8 mouse cellular contexts compared by ENCODE assay signal in genomic region chr17:85454419-85454983, GRCm38 (mm10).
DNase-seq lines count a peak whose midpoint lies in the region; ATAC-seq and TF ChIP-seq lines count a peak whose summit lies in the region.

No protein-coding gene starts in this region.

- H3K36me3 ChIP-seq in ES-E14 (ENCODE audit: control insufficient read depth, insufficient read depth, low read length, poor library complexity, severe bottlenecking), result no peaks in the 10 kb centered on the region
- H3K36me3 ChIP-seq in heart, embryonic 10.5 days, result no peaks in the 10 kb centered on the region
- H3K36me3 ChIP-seq in limb, embryonic 13.5 days, result no peaks in the 10 kb centered on the region

- in situ Hi-C loops in ES-E14 (cut with MboI; ENCODE audit: low sequenced_read_pairs in 2 of 2, unreplicated experiment in 2 of 2), result no loop called here

- intact Hi-C loops in gastrocnemius, adult 2 months (cut with DNase I), result no loop called here

- 2% methylated on average over 23 of the region's 23 CpGs for WGBS in heart, embryonic 10.5 days
- 2% methylated on average over 23 of the region's 23 CpGs for WGBS in limb, embryonic 13.5 days

- H3K9ac ChIP-seq in ES-E14 (ENCODE audit: insufficient read depth, low read depth, low read length, poor library complexity, severe bottlenecking), result no peak overlapping the region; the same call in 1 of the 2 replicates
- H3K9ac ChIP-seq in limb, embryonic 13.5 days, result no peak overlapping the region

- H3K4me3 ChIP-seq in gastrocnemius, adult 2 months, result peak overlapping the region; percentile 39
- H3K4me3 ChIP-seq in ES-E14 (ENCODE audit: insufficient read depth in 1 of 2, low read depth in 1 of 2, low read length in 2 of 2, poor library complexity in 1 of 2, severe bottlenecking in 1 of 2), result peak overlapping the region; percentile 22 to 46; a peak in 2 of 4 replicates
- peak overlapping the region; percentile 47 for H3K4me3 ChIP-seq in heart, embryonic 10.5 days
- peak overlapping the region; percentile 19 for H3K4me3 ChIP-seq in limb, embryonic 13.5 days

- TF ChIP-seq CTCF in gastrocnemius, adult 2 months (IDR thresholded peaks at IDR 0.05), result no peak

- peaks cover 3 to 5% of the 10 kb centered on the region in 2 experiments; a peak in 1 of 4 replicates for H3K4me1 ChIP-seq in ES-E14 (ENCODE audit: control insufficient read depth in 2 of 2, insufficient read depth in 2 of 2, low read length in 2 of 2, poor library complexity in 1 of 2)
- H3K4me1 ChIP-seq in heart, embryonic 10.5 days, result peaks cover 3% of the 10 kb centered on the region; the same call in 1 of the 2 replicates
- peaks cover 7% of the 10 kb centered on the region; the same call in 1 of the 2 replicates for H3K4me1 ChIP-seq in limb, embryonic 13.5 days

- H3K9me3 ChIP-seq in ES-E14 (ENCODE audit: control insufficient read depth, insufficient read depth, low read depth, low read length), result no peaks in the 10 kb centered on the region
- no peaks in the 10 kb centered on the region for H3K9me3 ChIP-seq in heart, embryonic 10.5 days
- no peaks in the 10 kb centered on the region for H3K9me3 ChIP-seq in limb, embryonic 13.5 days

- H3K27me3 ChIP-seq in heart, embryonic 10.5 days (ENCODE audit: insufficient read depth, poor library complexity, severe bottlenecking), result peaks cover 86% of the 10 kb centered on the region
- peaks cover 84% of the 10 kb centered on the region for H3K27me3 ChIP-seq in limb, embryonic 13.5 days

- no peak overlapping the region for H3K27ac ChIP-seq in gastrocnemius, adult 2 months
- no peak overlapping the region for H3K27ac ChIP-seq in ES-E14 (ENCODE audit: insufficient read depth, low read depth, low read length, poor library complexity, severe bottlenecking)
- H3K27ac ChIP-seq in heart, embryonic 10.5 days, result peak overlapping the region; percentile 36; the same call in 1 of the 2 replicates
- no peak overlapping the region for H3K27ac ChIP-seq in limb, embryonic 13.5 days

- H3K4me2 ChIP-seq in limb, embryonic 13.5 days (replicated peaks), result peak overlapping the region; percentile 52

- ATAC-seq in limb, embryonic 13.5 days (ENCODE audit: low FRiP score, low read depth), result no peak
- no peak for ATAC-seq in erythroid progenitor cell, adult 5-6 weeks (replicated peaks; ENCODE audit: low FRiP score, poor library complexity, severe bottlenecking)

- DNase-seq in gastrocnemius, adult 2 months, result no peak
- no peak for DNase-seq in gastrocnemius, postnatal 4 days (ENCODE audit: low spot score in 2 of 2)
- DNase-seq in ES-E14 (ENCODE audit: low read depth, low spot score), result no peak
- DNase-seq in heart, embryonic 10.5 days (ENCODE audit: low spot score), result peak; percentile 74
- DNase-seq in right cerebral cortex, adult 2 months (ENCODE audit: low spot score in 2 of 2), result no peak
- no peak for DNase-seq in adrenal gland, postnatal 36 days

TF ChIP-seq in ES-E14, 5 proteins besides CTCF, POLR2A, EP300 and RAD21:
- TF ChIP-seq CHD2 (IDR thresholded peaks at IDR 0.05; ENCODE audit: low read depth, low read length), result no peak
- TF ChIP-seq ZNF384 (IDR thresholded peaks at IDR 0.05; ENCODE audit: low read depth, low read length), result no peak
- no peak for TF ChIP-seq MAFK (IDR thresholded peaks at IDR 0.05; ENCODE audit: insufficient read depth, low read depth, low read length)
- TF ChIP-seq ZC3H11A (IDR thresholded peaks at IDR 0.05; ENCODE audit: borderline replicate concordance, low read depth, low read length), result no peak
- no peak for TF ChIP-seq HCFC1 (IDR thresholded peaks at IDR 0.05; ENCODE audit: borderline replicate concordance, insufficient read depth, low read length)
